Mouse (Mus musculus): ENCODE measurements around the gene Acsl3.

Gene Acsl3

GRCm38 (mm10) chr1:78682291-78682690 lies 24.7 kb downstream of the Acsl3 start:
- intact Hi-C loops (cut with DNase I), result no loop called here

GRCm38 (mm10) chr1:78684128-78684527 lies 26.5 kb downstream of the Acsl3 start:
- intact Hi-C loops (cut with DNase I), result no loop called here

- intact Hi-C loops (cut with DNase I), result loop anchor here (5.0 kb wide), 1 partner anchor 150 kb away; no protein-coding TSS in a partner anchor
These were observed 29.2 kb downstream of the Acsl3 start for GRCm38 (mm10) chr1:78686872-78687271.

- intact Hi-C loops (cut with DNase I), result loop anchor here (5.0 kb wide), 1 partner anchor 151 kb away; no protein-coding TSS in a partner anchor
These were observed 30.5 kb downstream of the Acsl3 start for GRCm38 (mm10) chr1:78688149-78688548.

GRCm38 (mm10) chr1:78694503-78695258 lies 37.1 kb downstream of the Acsl3 start:
- intact Hi-C loops (cut with DNase I), result no loop called here

GRCm38 (mm10) chr1:78696305-78696704 lies 38.7 kb downstream of the Acsl3 start:
- intact Hi-C loops (cut with DNase I), result no loop called here

GRCm38 (mm10) chr1:78696903-78697302 lies 39.3 kb downstream of the Acsl3 start:
- intact Hi-C loops (cut with DNase I), result no loop called here

GRCm38 (mm10) chr1:78698138-78698537 lies 40.5 kb downstream of the Acsl3 start:
- intact Hi-C loops (cut with DNase I), result no loop called here

GRCm38 (mm10) chr1:78701740-78702139 lies 44.1 kb downstream of the Acsl3 start:
- intact Hi-C loops (cut with DNase I), result no loop called here

GRCm38 (mm10) chr1:78702282-78702963 lies 44.8 kb downstream of the Acsl3 start:
- intact Hi-C loops (cut with DNase I), result no loop called here

GRCm38 (mm10) chr1:78702964-78703285 lies 45.3 kb downstream of the Acsl3 start:
- intact Hi-C loops (cut with DNase I), result no loop called here

GRCm38 (mm10) chr1:78706338-78706737 lies 48.7 kb downstream of the Acsl3 start:
- intact Hi-C loops (cut with DNase I), result no loop called here

- intact Hi-C loops (cut with DNase I), result no loop called here
These were observed 49.7 kb downstream of the Acsl3 start for GRCm38 (mm10) chr1:78707280-78707679.

- intact Hi-C loops (cut with DNase I), result no loop called here
These were observed 52.4 kb downstream of the Acsl3 start for GRCm38 (mm10) chr1:78710026-78710425.

- intact Hi-C loops (cut with DNase I), result no loop called here
These were observed 53.1 kb downstream of the Acsl3 start for GRCm38 (mm10) chr1:78710613-78711329.

GRCm38 (mm10) chr1:78724458-78725190 lies 67.0 kb downstream of the Acsl3 start:
- intact Hi-C loops (cut with DNase I), result loop anchor here (2.0 to 10.0 kb wide), 6 partner anchors 120 to 973 kb away; partner anchors contain the start of gene Scg2

GRCm38 (mm10) chr1:78725191-78725490 lies 67.5 kb downstream of the Acsl3 start:
- intact Hi-C loops (cut with DNase I), result loop anchor here (2.0 to 10.0 kb wide), 4 partner anchors 120 to 958 kb away; partner anchors contain the start of gene Scg2

GRCm38 (mm10) chr1:78725617-78726223 lies 68.1 kb downstream of the Acsl3 start:
- intact Hi-C loops (cut with DNase I), result loop anchor here (2.0 to 10.0 kb wide), 4 partner anchors 119 to 957 kb away; partner anchors contain the start of gene Scg2

- intact Hi-C loops (cut with DNase I), result no loop called here
These were observed 72.6 kb downstream of the Acsl3 start for GRCm38 (mm10) chr1:78730114-78730720.

- intact Hi-C loops (cut with DNase I), result no loop called here
These were observed 74.7 kb downstream of the Acsl3 start for GRCm38 (mm10) chr1:78732290-78732689.

Data from adrenal gland (tissue).